Mouse (Mus musculus): Measurements from ENCODE around the gene Mthfd1l. TPM values are rescaled to one million over a fixed set of nuclear protein-coding genes. Genes with fewer than 3 reads are reported as not detected.

Gene Mthfd1l
- polyA plus RNA-seq, 1 experiment from 2014 or later, result 13.0 TPM

DNA sequence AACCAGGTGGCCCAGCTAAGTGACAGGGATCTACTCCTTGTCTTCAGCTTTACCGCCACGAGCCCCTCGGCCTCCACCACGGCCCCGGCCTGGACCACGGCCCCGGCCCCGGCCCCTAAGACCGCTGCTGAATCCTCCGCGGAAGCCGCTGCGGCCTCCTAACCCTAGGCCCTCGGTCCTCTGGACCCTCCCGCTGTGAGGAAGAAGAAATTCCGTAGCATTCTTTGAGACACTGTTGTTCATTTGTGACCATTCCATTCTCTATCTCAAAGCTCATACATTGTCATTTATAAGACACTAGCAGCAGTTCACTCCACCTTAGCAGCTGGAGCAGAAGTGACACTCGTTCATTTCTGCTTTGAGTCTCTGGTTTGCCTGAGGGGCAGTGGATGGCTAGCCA, 26.0 kb upstream of the Mthfd1l start:
- Histone ChIP-seq H3K9ac (no peak overlapping the region), H3K4me1 (no peaks in the 10 kb centered on the region), H3K27ac (replicated peaks) (no peak overlapping the region), H3K4me3 (no peak overlapping the region), H3K27me3 (replicated peaks) (no peaks in the 10 kb centered on the region), H3K36me3 (peaks cover 14% of the 10 kb centered on the region), H3K4me2 (no peak overlapping the region), H3K9me3 (no peaks in the 10 kb centered on the region)
- 86% methylated on average over 17 of the region's 17 CpGs for WGBS
- ATAC-seq (ENCODE audit: extremely low read depth, insufficient number of reproducible peaks, low FRiP score, low TSS enrichment), result no peak

DNA sequence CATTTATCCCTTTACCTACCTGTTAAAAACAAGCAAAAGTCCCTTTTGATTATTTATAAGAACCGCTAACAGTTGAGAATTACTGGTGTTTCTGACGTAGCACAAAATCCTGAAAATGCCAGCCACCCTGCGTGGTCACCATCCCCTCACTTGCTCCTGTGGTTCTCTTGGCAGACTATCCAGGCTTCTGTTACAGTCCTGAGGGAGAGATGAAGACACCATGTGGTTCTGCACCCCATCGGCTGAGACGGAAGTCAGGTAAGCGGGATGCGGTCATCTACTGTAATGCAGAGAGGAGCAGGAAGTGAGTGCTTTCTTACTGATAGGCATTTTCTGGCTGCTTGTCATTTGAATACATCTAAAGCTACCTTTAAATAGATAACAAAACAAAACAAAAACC, 25.6 kb upstream of the Mthfd1l start:
- H3K9me3 ChIP-seq, result no peaks in the 10 kb centered on the region
- H3K9ac ChIP-seq, result no peak overlapping the region
- WGBS, result 85% methylated on average over 7 of the region's 7 CpGs
- H3K4me1 ChIP-seq, result no peaks in the 10 kb centered on the region
- no peak overlapping the region for H3K27ac ChIP-seq (replicated peaks)
- no peak overlapping the region for H3K4me2 ChIP-seq
- peaks cover 14% of the 10 kb centered on the region for H3K36me3 ChIP-seq
- no peak overlapping the region for H3K4me3 ChIP-seq
- ATAC-seq (ENCODE audit: extremely low read depth, insufficient number of reproducible peaks, low FRiP score, low TSS enrichment), result no peak
- H3K27me3 ChIP-seq (replicated peaks), result no peaks in the 10 kb centered on the region

DNA sequence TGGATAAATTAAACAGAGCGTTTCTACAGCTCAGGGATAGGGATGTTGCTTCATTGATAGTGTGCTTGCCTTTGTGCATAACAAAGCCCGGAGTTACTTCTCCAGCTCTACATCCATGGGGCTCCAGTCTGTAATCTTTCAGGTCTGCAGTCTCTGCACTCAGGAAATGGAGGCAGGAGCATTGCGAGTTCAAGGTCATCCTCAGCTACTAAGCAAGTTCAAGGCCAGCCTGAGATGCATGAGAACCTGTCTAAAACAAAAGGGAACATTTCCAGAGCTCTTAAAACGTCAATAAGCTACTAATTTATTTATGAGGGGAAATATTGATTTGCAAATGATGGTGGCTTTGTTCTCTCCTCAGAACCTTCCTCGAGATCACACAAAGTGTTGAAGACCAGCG, 23.6 kb upstream of the Mthfd1l start:
- ATAC-seq (ENCODE audit: extremely low read depth, insufficient number of reproducible peaks, low FRiP score, low TSS enrichment), result no peak
- H3K4me3 ChIP-seq, result no peak overlapping the region
- no peak overlapping the region for H3K9ac ChIP-seq
- no peak overlapping the region for H3K4me2 ChIP-seq
- no peaks in the 10 kb centered on the region for H3K4me1 ChIP-seq
- peaks cover 14% of the 10 kb centered on the region for H3K36me3 ChIP-seq
- H3K9me3 ChIP-seq, result no peaks in the 10 kb centered on the region
- H3K27me3 ChIP-seq (replicated peaks), result no peaks in the 10 kb centered on the region
- WGBS, result 78% methylated on average over 6 of the region's 6 CpGs
- H3K27ac ChIP-seq (replicated peaks), result no peak overlapping the region

DNA sequence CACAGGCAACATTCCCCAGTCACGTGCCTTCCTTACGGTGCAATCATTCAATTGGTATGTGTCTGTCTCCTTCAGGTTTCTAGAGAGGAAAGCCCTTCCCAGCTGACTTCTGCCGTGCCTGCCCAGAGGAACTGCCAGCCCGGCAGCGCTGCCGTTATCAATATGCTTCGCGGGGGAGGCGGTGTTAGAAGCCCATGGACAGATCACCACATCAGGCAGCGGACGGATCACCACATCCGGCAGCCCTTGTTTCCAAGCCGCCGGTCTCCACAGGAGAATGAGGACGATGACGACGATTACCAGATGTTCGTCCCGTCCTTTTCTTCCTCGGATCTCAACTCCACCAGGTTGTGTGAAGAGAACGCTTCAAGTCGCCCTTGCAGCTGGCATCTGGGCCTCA, 16.4 kb upstream of the Mthfd1l start:
- H3K4me3 ChIP-seq, result peak overlapping the region; percentile 24
- peaks cover 13% of the 10 kb centered on the region for H3K4me1 ChIP-seq
- 49% methylated on average over 22 of the region's 22 CpGs for WGBS
- H3K27me3 ChIP-seq (replicated peaks), result no peaks in the 10 kb centered on the region
- H3K9me3 ChIP-seq, result no peaks in the 10 kb centered on the region
- peak overlapping the region; percentile 62 for H3K4me2 ChIP-seq
- peaks cover 26% of the 10 kb centered on the region for H3K36me3 ChIP-seq
- H3K27ac ChIP-seq (replicated peaks), result no peak overlapping the region
- no peak for ATAC-seq (ENCODE audit: extremely low read depth, insufficient number of reproducible peaks, low FRiP score, low TSS enrichment)
- no peak overlapping the region for H3K9ac ChIP-seq

DNA sequence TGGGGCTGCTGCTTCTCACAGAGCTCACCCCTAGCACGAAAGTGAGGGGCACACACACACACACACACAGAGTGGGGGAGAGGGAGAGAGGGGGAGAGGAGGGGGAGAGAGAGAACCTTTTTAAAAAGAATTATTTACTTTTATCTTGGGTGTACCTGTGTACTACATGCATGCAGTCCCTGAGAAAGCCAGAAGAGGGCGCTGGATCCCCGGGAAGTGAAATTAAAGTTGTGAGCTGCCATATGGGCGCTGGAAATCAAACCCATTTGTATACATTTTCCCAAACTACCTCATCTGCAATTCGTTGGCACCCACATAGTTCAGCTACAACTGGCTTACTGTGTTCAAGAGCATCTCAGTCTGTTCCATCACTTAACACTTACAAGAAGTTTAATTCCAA, 14.3 kb upstream of the Mthfd1l start:
- H3K9me3 ChIP-seq, result no peaks in the 10 kb centered on the region
- H3K4me2 ChIP-seq, result no peak overlapping the region
- no peak overlapping the region for H3K9ac ChIP-seq
- H3K4me3 ChIP-seq, result no peak overlapping the region
- ATAC-seq (ENCODE audit: extremely low read depth, insufficient number of reproducible peaks, low FRiP score, low TSS enrichment), result no peak
- H3K36me3 ChIP-seq, result peaks cover 30% of the 10 kb centered on the region
- no peak overlapping the region for H3K27ac ChIP-seq (replicated peaks)
- WGBS, result 59% methylated on average over 5 of the region's 5 CpGs
- peaks cover 13% of the 10 kb centered on the region for H3K4me1 ChIP-seq
- H3K27me3 ChIP-seq (replicated peaks), result no peaks in the 10 kb centered on the region

DNA sequence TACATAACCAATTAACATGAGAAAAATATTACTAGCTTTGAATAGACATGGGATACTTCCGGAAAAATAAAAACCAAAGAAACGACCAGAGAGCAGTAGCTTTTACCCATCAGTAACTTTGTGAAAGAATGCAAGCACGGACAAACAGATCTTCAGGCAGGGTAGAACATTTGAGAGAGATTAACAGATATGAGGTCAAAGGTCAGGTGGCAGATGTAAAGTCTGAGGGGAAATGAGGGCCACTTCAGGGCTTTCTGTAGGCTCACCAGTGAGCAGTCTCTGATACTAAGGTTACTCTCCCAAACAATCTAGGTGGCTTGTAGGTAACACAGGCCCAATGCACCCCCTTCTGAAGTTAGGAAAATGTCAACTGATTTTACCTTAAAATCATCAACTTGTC, 3.9 kb upstream of the Mthfd1l start:
- H3K36me3 ChIP-seq, result peaks cover 10% of the 10 kb centered on the region
- WGBS, result 71% methylated on average over 3 of the region's 3 CpGs
- peaks cover 8% of the 10 kb centered on the region for H3K4me1 ChIP-seq
- no peak overlapping the region for H3K27ac ChIP-seq (replicated peaks)
- no peak overlapping the region for H3K9ac ChIP-seq
- H3K4me2 ChIP-seq, result no peak overlapping the region
- H3K27me3 ChIP-seq (replicated peaks), result no peaks in the 10 kb centered on the region
- H3K9me3 ChIP-seq, result no peaks in the 10 kb centered on the region
- no peak for ATAC-seq (ENCODE audit: extremely low read depth, insufficient number of reproducible peaks, low FRiP score, low TSS enrichment)
- H3K4me3 ChIP-seq, result no peak overlapping the region

DNA sequence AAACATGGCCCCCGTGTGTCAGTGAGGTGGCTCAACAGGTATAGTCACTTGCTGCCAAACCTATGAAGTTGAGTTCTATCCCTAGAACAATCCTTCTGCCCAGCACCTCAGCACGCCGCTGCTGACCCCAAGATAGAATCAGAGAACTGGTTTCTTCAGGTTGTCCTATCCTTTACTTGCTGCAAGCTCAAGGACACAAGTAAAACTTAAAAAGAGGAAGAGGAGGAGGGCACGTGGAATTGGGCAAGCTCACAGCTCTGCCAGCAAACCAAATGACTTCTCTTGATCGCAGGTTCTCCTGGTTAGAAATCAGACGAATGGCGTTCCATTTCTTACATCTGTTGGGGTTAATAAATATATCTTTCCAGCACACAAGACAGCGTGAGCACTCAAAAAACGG, 681 bp upstream of the Mthfd1l start:
- Histone ChIP-seq H3K27me3 (replicated peaks) (no peaks in the 10 kb centered on the region), H3K9ac (peak overlapping the region; percentile 91), H3K4me1 (peaks cover 35% of the 10 kb centered on the region), H3K9me3 (no peaks in the 10 kb centered on the region), H3K4me2 (peak overlapping the region; percentile 90), H3K27ac (replicated peaks) (no peak overlapping the region), H3K36me3 (no peaks in the 10 kb centered on the region), H3K4me3 (peak overlapping the region; percentile 80; the same call in 1 of the 2 replicates)
- no peak for ATAC-seq (ENCODE audit: extremely low read depth, insufficient number of reproducible peaks, low FRiP score, low TSS enrichment)
- WGBS, result 88% methylated on average over 9 of the region's 9 CpGs

DNA sequence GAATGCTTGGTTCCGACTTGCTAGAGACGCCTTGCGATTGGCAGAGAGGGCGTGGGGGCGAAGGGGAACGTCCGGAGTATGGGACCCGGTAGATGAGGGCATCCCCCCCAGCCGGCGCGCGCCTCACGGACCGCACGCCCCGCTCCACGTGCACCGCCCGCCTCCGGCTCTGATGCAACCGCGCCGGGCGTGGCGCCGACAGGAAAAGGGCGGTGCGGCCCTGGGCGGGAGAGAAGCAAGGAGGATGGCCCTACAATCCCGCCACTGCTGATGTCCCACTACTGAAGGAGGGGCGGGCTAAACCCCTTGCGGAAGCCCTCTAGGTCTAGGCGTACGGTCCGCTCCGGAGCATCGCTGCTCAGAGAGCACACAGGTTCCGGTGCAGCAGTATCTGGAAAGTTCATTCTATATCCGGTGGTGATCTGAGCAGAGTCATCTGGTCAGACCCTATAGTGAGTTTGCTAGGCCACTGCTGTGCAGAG, 712 bp downstream of the Mthfd1l start:
- H3K27me3 ChIP-seq (replicated peaks), result no peaks in the 10 kb centered on the region
- no peaks in the 10 kb centered on the region for H3K9me3 ChIP-seq
- WGBS, result under 1% methylated on average over 38 of the region's 39 CpGs
- peak overlapping the region; percentile 90 for H3K4me2 ChIP-seq
- H3K36me3 ChIP-seq, result peaks cover 2% of the 10 kb centered on the region
- peak overlapping the region; percentile 80 for H3K4me3 ChIP-seq
- peak overlapping the region; percentile 96 for H3K27ac ChIP-seq (replicated peaks)
- peak overlapping the region; percentile 91 for H3K9ac ChIP-seq
- H3K4me1 ChIP-seq, result peaks cover 41% of the 10 kb centered on the region
- peak; percentile 85 for ATAC-seq (ENCODE audit: extremely low read depth, insufficient number of reproducible peaks, low FRiP score, low TSS enrichment)

DNA sequence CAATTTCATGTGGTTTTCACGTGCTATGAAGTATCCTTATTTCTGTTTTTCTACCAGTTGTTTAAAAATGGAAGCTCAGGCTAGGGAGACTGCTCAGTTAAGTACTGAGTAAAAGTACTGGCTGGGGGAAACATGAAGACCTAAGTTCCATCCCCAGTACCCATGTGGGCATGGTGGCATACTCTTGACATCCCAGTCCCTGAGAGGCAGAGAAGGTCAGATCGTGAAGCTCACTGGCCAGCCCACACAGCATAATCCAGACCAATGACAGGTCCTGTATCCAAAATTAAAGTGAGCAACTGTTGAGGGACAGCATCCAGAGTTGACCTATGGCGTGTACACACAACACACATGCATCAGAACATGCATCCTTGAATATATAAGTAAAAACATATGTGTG, 1.5 kb downstream of the Mthfd1l start:
- Histone ChIP-seq H3K36me3 (peaks cover 9% of the 10 kb centered on the region), H3K4me2 (peak overlapping the region; percentile 90), H3K4me3 (peak overlapping the region; percentile 80), H3K9me3 (no peaks in the 10 kb centered on the region), H3K27ac (replicated peaks) (peak overlapping the region; percentile 48), H3K27me3 (replicated peaks) (no peaks in the 10 kb centered on the region), H3K4me1 (peaks cover 41% of the 10 kb centered on the region), H3K9ac (peak overlapping the region; percentile 91; the same call in 1 of the 2 replicates)
- no peak for ATAC-seq (ENCODE audit: extremely low read depth, insufficient number of reproducible peaks, low FRiP score, low TSS enrichment)
- 62% methylated on average over 3 of the region's 3 CpGs for WGBS

DNA sequence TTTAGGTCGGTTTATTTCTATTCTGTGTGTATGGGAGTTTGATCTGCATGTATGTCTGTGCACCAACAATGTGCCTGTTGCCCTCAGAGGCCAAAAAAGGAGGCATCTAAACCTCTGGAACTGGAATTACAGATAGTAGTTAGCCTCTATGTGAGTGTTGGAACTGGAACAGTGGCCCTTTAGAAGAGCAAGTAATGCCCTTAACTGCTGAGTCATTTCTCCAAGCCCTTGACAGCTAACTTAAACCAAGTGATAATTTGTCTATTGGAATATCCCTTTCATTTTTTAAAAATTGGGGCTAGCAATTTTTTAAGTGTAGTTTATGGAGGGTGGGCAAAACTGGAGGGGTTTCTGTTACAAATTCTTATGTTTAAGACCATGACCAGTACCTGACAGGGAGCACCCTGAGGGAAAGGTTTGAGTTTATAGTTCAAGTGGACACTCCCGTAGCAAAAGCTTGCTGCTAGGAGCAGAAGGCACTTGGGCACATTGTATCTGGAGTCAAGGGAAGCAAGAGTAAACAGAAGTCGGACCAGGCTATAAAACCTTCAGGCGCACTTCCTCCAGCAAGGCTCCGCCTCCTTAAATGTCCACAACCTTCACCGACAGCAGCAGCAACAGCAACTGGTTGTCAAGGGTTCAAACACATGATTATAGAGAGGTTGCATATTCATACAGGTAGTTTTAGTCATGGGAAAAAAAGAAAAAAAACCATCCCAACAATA, 3.1 kb downstream of the Mthfd1l start:
- Histone ChIP-seq H3K9me3 (no peaks in the 10 kb centered on the region), H3K4me2 (no peak overlapping the region), H3K9ac (no peak overlapping the region), H3K36me3 (peaks cover 26% of the 10 kb centered on the region), H3K4me1 (peaks cover 41% of the 10 kb centered on the region), H3K4me3 (no peak overlapping the region), H3K27ac (replicated peaks) (no peak overlapping the region), H3K27me3 (replicated peaks) (no peaks in the 10 kb centered on the region)
- no peak for ATAC-seq (ENCODE audit: extremely low read depth, insufficient number of reproducible peaks, low FRiP score, low TSS enrichment)
- WGBS, result 68% methylated on average over 6 of the region's 6 CpGs

DNA sequence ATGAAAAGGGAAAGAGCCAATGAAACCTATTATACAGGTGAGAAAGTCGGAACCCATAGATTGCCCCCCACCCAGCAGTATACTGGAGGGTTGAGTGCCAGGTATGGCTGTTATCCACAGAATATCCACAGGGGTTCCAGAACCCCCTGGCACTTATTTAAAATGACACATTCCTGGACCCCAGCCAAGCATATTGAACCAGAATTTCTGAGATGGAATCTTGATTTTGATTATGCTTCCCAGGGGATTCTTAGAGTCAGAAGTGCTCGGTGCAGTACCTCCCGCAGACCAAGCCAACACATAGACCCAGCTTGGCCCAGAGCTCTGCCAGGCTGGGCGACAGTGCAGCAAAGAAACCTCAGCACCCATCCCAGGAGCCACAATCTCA, 3.7 kb downstream of the Mthfd1l start:
- Histone ChIP-seq H3K27me3 (replicated peaks) (no peaks in the 10 kb centered on the region), H3K9me3 (no peaks in the 10 kb centered on the region), H3K4me1 (peaks cover 41% of the 10 kb centered on the region), H3K27ac (replicated peaks) (no peak overlapping the region), H3K4me3 (no peak overlapping the region), H3K36me3 (peaks cover 31% of the 10 kb centered on the region), H3K4me2 (no peak overlapping the region), H3K9ac (no peak overlapping the region)
- 83% methylated on average over 4 of the region's 4 CpGs for WGBS
- ATAC-seq (ENCODE audit: extremely low read depth, insufficient number of reproducible peaks, low FRiP score, low TSS enrichment), result no peak

DNA sequence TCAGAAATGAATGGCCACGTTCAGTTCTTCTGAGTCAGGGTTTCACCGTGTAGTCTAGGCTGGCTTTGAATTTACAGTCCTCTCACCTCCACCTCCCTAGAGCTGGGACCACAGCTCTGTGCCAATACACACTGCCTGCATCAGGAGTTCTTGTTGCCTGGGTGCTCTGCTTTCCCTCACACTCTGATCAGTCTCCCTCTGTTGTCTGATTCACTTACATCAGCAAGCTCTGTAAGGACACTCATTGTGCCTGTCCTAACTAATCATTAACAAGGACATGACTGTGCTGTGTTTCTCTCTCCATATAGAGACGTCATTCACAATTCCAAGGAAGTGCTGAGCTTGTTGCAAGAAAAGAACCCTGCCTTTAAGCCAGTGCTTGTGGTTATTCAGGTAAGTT, 5.4 kb downstream of the Mthfd1l start:
- WGBS, result 62% methylated on average over 3 of the region's 3 CpGs
- H3K4me3 ChIP-seq, result no peak overlapping the region
- no peak overlapping the region for H3K4me2 ChIP-seq
- peaks cover 48% of the 10 kb centered on the region for H3K36me3 ChIP-seq
- H3K27ac ChIP-seq (replicated peaks), result no peak overlapping the region
- no peaks in the 10 kb centered on the region for H3K27me3 ChIP-seq (replicated peaks)
- no peak overlapping the region for H3K9ac ChIP-seq
- ATAC-seq (ENCODE audit: extremely low read depth, insufficient number of reproducible peaks, low FRiP score, low TSS enrichment), result no peak
- no peaks in the 10 kb centered on the region for H3K9me3 ChIP-seq
- peaks cover 35% of the 10 kb centered on the region for H3K4me1 ChIP-seq

Data from heart, embryonic 13.5 days (tissue).